Mouse (Mus musculus): ENCODE measurements around the gene Aplp1. TPM values are rescaled to one million over a fixed set of nuclear protein-coding genes. Genes with fewer than 3 reads are reported as not detected.

Aplp1 gene
- polyA plus RNA-seq, 1 experiment, result 0.26 TPM

DNA sequence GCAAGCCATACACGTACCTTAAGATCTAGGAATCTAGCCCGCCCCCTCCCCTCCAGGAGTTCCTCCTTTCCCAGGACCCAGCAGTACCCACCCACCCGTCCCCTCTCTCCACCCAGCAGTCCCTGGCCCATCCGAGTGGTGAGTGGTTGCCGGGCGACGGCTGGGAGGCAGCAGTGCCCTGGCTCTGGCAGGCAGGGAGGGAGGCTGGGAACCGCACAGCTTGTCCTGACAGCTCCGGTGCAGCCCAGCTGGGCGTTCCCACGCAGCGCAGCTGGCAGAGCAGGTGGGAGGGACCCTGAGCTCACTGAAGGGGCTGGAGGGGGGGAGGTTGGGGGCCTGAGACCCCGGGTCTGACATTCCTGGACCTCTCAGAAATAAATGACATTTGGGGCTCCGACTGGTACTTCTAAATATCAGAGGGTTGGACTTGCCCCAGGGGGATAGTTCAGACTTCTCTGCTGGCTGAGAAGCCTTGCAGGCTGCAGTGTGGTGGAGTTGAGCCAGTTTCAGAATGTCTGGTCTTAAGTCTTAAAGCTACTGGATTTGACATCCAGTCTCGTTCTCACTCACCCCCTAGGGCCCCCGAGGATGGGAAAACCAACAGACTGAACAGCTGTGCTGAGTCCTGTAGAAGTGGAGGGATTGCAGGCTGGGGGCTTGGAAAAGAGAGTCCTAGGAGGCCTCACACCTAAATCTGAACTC lies 12.4 kb upstream of the Aplp1 start, which contains the start of the genes Kirrel2 and Nphs1:
Gene Kirrel2, minus strand, starts transcription at position 62 of the 702 bp plus-strand sequence.
Gene Nphs1, plus strand, starts transcription at position 687 of the 702 bp plus-strand sequence.
- Histone ChIP-seq H3K79me2 (ENCODE audit: control insufficient read depth, insufficient read depth) (no peaks in the 10 kb centered on the region), H3K27me3 (ENCODE audit: control insufficient read depth, insufficient read depth, insufficient read length) (peaks cover 88% of the 10 kb centered on the region), H3K4me2 (ENCODE audit: low read depth) (no peak within 1 kb of the TSS), H3K36me3 (ENCODE audit: control insufficient read depth, insufficient read depth) (no peaks in the 10 kb centered on the region), H3ac (ENCODE audit: control insufficient read depth, insufficient read length) (no peak within 1 kb of the TSS), H3K4me3 (no peak within 1 kb of the TSS)
- TF ChIP-seq MYOG (IDR thresholded peaks at IDR 0.05; ENCODE audit: control insufficient read depth in 1 of 3, insufficient read depth in 1 of 3, insufficient read length in 2 of 3, low read depth in 2 of 3) (no peak), POLR2AphosphoS2 (IDR thresholded peaks at IDR 0.05; ENCODE audit: insufficient read length, low read depth) (no peak), MAX (IDR thresholded peaks at IDR 0.05; ENCODE audit: low read depth) (no peak), POLR2A (IDR thresholded peaks at IDR 0.05; ENCODE audit: insufficient read length, low read depth) (no peak), MYOD1 (IDR thresholded peaks at IDR 0.05; ENCODE audit: control insufficient read depth in 1 of 3, insufficient read length in 2 of 3, low read depth in 2 of 3) (no peak), TCF3 (IDR thresholded peaks at IDR 0.05; ENCODE audit: insufficient read length, low read depth) (no peak), USF1 (IDR thresholded peaks at IDR 0.05; ENCODE audit: low read depth) (no peak), E2F4 (IDR thresholded peaks at IDR 0.05; ENCODE audit: insufficient read depth) (no peak), SRF (IDR thresholded peaks at IDR 0.05; ENCODE audit: control insufficient read depth, insufficient read length, low read depth) (no peak), TCF12 (IDR thresholded peaks at IDR 0.05; ENCODE audit: insufficient read depth, poor library complexity, severe bottlenecking) (no peak), CEBPB (IDR thresholded peaks at IDR 0.05; ENCODE audit: insufficient read depth, poor library complexity, severe bottlenecking) (no peak)

DNA sequence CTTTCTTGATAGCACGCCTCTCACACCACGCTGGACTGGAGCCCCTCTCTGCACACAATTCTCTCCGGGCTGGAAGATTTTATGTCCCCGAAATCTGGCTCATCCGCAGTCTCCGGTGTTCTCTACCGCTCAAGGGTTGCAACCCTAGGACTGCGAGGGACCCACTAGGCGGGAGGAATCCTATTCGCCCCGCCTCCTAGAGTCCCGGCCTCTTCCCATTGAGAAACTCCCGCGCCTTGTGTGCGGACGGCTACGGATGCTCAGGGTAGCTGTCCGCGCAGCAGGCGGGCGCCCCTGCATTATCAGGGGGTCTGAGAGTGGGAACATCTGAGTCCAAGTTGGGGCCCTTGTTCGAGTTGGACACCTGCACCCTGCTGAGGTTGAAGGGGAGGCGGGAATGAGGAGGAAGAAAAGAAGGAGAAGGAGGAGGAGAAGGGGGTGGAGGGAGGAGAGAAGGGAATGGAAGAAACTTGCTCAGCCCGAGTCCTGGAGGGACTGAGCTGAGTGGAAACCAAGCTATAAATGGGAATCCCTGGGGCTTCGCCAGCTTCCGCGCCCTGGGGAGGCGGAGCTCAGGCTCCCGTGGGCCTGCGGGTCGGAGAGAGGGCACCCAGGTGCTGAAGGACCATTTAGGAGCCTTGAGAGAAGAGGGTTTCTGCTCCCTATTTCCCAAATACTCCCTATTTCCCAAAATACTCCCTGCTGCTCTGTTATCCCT lies 11.7 kb upstream of the Aplp1 start:
- no peak overlapping the region for H3K4me3 ChIP-seq

DNA sequence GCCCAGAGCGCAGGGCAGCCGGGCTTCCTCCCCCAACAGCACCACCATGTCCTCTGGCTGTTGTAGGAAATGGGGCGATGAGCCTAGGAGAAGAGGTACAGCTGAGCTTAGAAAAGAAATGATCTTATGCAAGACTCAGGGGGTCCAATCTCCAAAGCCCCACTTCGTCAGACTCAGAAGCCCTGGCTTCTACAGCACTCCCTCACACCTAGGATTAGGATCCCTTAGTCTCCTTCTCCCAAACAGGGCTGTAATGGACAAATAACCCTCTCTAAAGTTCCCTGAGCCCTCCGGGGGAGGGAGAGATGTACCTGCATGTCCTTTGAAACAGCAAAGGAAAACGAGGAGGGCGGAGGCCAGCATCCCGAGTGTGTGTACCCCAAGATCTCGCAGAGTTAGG lies 11.2 kb upstream of the Aplp1 start:
- H3K4me3 ChIP-seq, result no peak overlapping the region
- no peak overlapping the region for H3K4me2 ChIP-seq (ENCODE audit: low read depth)
- TF ChIP-seq MYOD1 (IDR thresholded peaks at IDR 0.05; ENCODE audit: control insufficient read depth in 1 of 3, insufficient read length in 2 of 3, low read depth in 2 of 3), result no peak
- no peak for TF ChIP-seq REST (IDR thresholded peaks at IDR 0.05; ENCODE audit: insufficient read depth, insufficient read length)
- no peak for TF ChIP-seq TCF12 (IDR thresholded peaks at IDR 0.05; ENCODE audit: insufficient read depth, poor library complexity, severe bottlenecking)
- TF ChIP-seq TCF3 (IDR thresholded peaks at IDR 0.05; ENCODE audit: insufficient read length, low read depth), result no peak
- no peak for TF ChIP-seq POLR2A (IDR thresholded peaks at IDR 0.05; ENCODE audit: insufficient read length, low read depth)
- no peak for TF ChIP-seq CEBPB (IDR thresholded peaks at IDR 0.05; ENCODE audit: insufficient read depth, poor library complexity, severe bottlenecking)
- TF ChIP-seq E2F4 (IDR thresholded peaks at IDR 0.05; ENCODE audit: insufficient read depth), result no peak
- TF ChIP-seq MYOG (IDR thresholded peaks at IDR 0.05; ENCODE audit: control insufficient read depth in 1 of 3, insufficient read depth in 1 of 3, insufficient read length in 2 of 3, low read depth in 2 of 3), result no peak
- no peak for TF ChIP-seq MAX (IDR thresholded peaks at IDR 0.05; ENCODE audit: low read depth)
- no peak for TF ChIP-seq POLR2AphosphoS2 (IDR thresholded peaks at IDR 0.05; ENCODE audit: insufficient read length, low read depth)
- no peak for TF ChIP-seq SRF (IDR thresholded peaks at IDR 0.05; ENCODE audit: control insufficient read depth, insufficient read length, low read depth)
- no peaks in the 10 kb centered on the region for H3K79me2 ChIP-seq (ENCODE audit: control insufficient read depth, insufficient read depth)
- peaks cover 81% of the 10 kb centered on the region for H3K27me3 ChIP-seq (ENCODE audit: control insufficient read depth, insufficient read depth, insufficient read length)
- no peak overlapping the region for H3ac ChIP-seq (ENCODE audit: control insufficient read depth, insufficient read length)
- H3K36me3 ChIP-seq (ENCODE audit: control insufficient read depth, insufficient read depth), result no peaks in the 10 kb centered on the region

More for the DNA sequence above, 11.7 kb upstream of the Aplp1 start:
- H3K36me3 ChIP-seq (ENCODE audit: control insufficient read depth, insufficient read depth), result no peaks in the 10 kb centered on the region
- no peak overlapping the region for H3ac ChIP-seq (ENCODE audit: control insufficient read depth, insufficient read length)
- no peaks in the 10 kb centered on the region for H3K79me2 ChIP-seq (ENCODE audit: control insufficient read depth, insufficient read depth)
- TF ChIP-seq MYOG (IDR thresholded peaks at IDR 0.05; ENCODE audit: control insufficient read depth in 1 of 3, insufficient read depth in 1 of 3, insufficient read length in 2 of 3, low read depth in 2 of 3) (no peak), USF1 (IDR thresholded peaks at IDR 0.05; ENCODE audit: low read depth) (no peak), POLR2A (IDR thresholded peaks at IDR 0.05; ENCODE audit: insufficient read length, low read depth) (no peak), SRF (IDR thresholded peaks at IDR 0.05; ENCODE audit: control insufficient read depth, insufficient read length, low read depth) (no peak), POLR2AphosphoS2 (IDR thresholded peaks at IDR 0.05; ENCODE audit: insufficient read length, low read depth) (no peak), REST (IDR thresholded peaks at IDR 0.05; ENCODE audit: insufficient read depth, insufficient read length) (no peak), TCF3 (IDR thresholded peaks at IDR 0.05; ENCODE audit: insufficient read length, low read depth) (no peak), MAX (IDR thresholded peaks at IDR 0.05; ENCODE audit: low read depth) (no peak), TCF12 (IDR thresholded peaks at IDR 0.05; ENCODE audit: insufficient read depth, poor library complexity, severe bottlenecking) (no peak), CEBPB (IDR thresholded peaks at IDR 0.05; ENCODE audit: insufficient read depth, poor library complexity, severe bottlenecking) (no peak), E2F4 (IDR thresholded peaks at IDR 0.05; ENCODE audit: insufficient read depth) (no peak), MYOD1 (IDR thresholded peaks at IDR 0.05; ENCODE audit: control insufficient read depth in 1 of 3, insufficient read length in 2 of 3, low read depth in 2 of 3) (no peak)
- H3K4me2 ChIP-seq (ENCODE audit: low read depth), result no peak overlapping the region
- H3K27me3 ChIP-seq (ENCODE audit: control insufficient read depth, insufficient read depth, insufficient read length), result peaks cover 87% of the 10 kb centered on the region

DNA sequence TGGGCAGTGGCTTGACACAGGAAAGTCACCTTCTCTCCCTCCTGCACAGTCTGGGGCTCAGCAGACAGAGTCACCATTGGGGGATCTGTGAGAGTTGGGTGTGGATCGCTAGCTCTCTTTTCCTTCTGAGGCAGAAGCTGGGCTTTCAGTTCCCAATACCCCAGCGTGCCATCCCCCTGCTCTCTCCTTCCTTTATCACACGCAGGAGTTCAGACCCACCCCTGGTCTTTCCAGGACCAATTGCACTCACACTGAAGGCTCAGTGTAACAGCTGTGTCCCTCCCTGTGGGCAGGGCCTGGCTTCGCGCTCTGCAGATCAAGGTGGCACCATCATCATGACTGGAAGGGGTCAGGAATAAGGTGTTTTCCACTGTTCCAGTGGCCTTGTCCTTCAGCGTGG lies 8.9 kb upstream of the Aplp1 start:
- H3K4me2 ChIP-seq (ENCODE audit: low read depth), result no peak overlapping the region
- no peaks in the 10 kb centered on the region for H3K36me3 ChIP-seq (ENCODE audit: control insufficient read depth, insufficient read depth)
- TF ChIP-seq POLR2A (IDR thresholded peaks at IDR 0.05; ENCODE audit: insufficient read length, low read depth), result no peak
- no peak for TF ChIP-seq CEBPB (IDR thresholded peaks at IDR 0.05; ENCODE audit: insufficient read depth, poor library complexity, severe bottlenecking)
- no peak for TF ChIP-seq SRF (IDR thresholded peaks at IDR 0.05; ENCODE audit: control insufficient read depth, insufficient read length, low read depth)
- TF ChIP-seq TCF3 (IDR thresholded peaks at IDR 0.05; ENCODE audit: insufficient read length, low read depth), result no peak
- TF ChIP-seq TCF12 (IDR thresholded peaks at IDR 0.05; ENCODE audit: insufficient read depth, poor library complexity, severe bottlenecking), result no peak
- no peak for TF ChIP-seq E2F4 (IDR thresholded peaks at IDR 0.05; ENCODE audit: insufficient read depth)
- TF ChIP-seq USF1 (IDR thresholded peaks at IDR 0.05; ENCODE audit: low read depth), result no peak
- TF ChIP-seq MAX (IDR thresholded peaks at IDR 0.05; ENCODE audit: low read depth), result no peak
- TF ChIP-seq MYOG (IDR thresholded peaks at IDR 0.05; ENCODE audit: control insufficient read depth in 1 of 3, insufficient read depth in 1 of 3, insufficient read length in 2 of 3, low read depth in 2 of 3), result no peak
- no peak for TF ChIP-seq POLR2AphosphoS2 (IDR thresholded peaks at IDR 0.05; ENCODE audit: insufficient read length, low read depth)
- no peak for TF ChIP-seq REST (IDR thresholded peaks at IDR 0.05; ENCODE audit: insufficient read depth, insufficient read length)
- TF ChIP-seq MYOD1 (IDR thresholded peaks at IDR 0.05; ENCODE audit: control insufficient read depth in 1 of 3, insufficient read length in 2 of 3, low read depth in 2 of 3), result no peak
- no peak overlapping the region for H3ac ChIP-seq (ENCODE audit: control insufficient read depth, insufficient read length)
- no peak overlapping the region for H3K4me3 ChIP-seq
- H3K27me3 ChIP-seq (ENCODE audit: control insufficient read depth, insufficient read depth, insufficient read length), result peaks cover 64% of the 10 kb centered on the region
- H3K79me2 ChIP-seq (ENCODE audit: control insufficient read depth, insufficient read depth), result no peaks in the 10 kb centered on the region

All from myocyte (in vitro differentiated cells).